Mouse (Mus musculus) olfactory bulb, adult 2 months (tissue): Measurements from ENCODE around the gene Dock4.

ENCODE experiments used
- CTCF ChIP-seq: fragments of 200-500 bp; IDR thresholded peaks from 2 replicates; pipeline ENCODE4 v1.5.1; 2012; ENCODE audit warnings: low read depth, mild to moderate bottlenecking, low read length, moderate library complexity; ENCODE audit not compliant: insufficient read depth
- POLR2A ChIP-seq: fragments of 200-500 bp; IDR thresholded peaks from 2 replicates; pipeline ENCODE4 v1.6.1; 2012; ENCODE audit warnings: mild to moderate bottlenecking, low read depth, low read length, moderate library complexity; ENCODE audit not compliant: insufficient read depth

DNA sequence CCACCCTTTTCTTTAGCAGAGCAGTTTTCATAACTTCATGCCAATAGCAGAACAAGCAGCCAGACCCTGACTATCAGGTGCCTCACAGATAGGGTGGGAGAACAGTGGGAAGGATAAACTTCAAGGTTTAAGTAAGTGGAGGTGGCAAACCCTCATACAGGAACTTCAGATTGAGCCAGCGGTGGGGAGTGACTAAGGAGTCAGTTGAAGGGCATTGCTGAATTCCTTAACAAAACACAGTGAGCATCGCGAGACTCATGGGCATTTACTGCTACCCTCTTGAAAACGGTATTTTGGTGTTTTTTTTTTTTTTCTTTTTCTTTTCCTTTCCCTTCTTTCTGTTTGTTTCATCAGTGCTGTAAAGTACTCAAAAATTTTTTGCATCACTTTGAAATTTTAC lies 148.4 kb downstream of the Dock4 start:
- TF ChIP-seq CTCF (no peak), POLR2A (no peak)
